Mouse (Mus musculus): ENCODE data around the gene Trp53rkb.

GRCm38 (mm10) chr2:166744433-166744832 lies 47.9 kb upstream of the Trp53rkb start:
- TF ChIP-seq CTCF (IDR thresholded peaks at IDR 0.05; ENCODE audit: low read depth), result no peak
- no peak for TF ChIP-seq EP300 (IDR thresholded peaks at IDR 0.05; ENCODE audit: low read depth)
